Mouse (Mus musculus) liver, embryonic 11.5 days (tissue): ENCODE measurements at regions not wholly inside any gene's neighbourhood (a gene's known extent, or its start where the extent isn't known, plus 50 kb on each side); places are given as distances from the start of the nearest gene placed in this dataset.

Experiments
- ATAC-seq: fragments of 200-750 bp; cut with Nextera tagmentation; replicated peaks from 2 replicates; pipeline ENCODE4 v1.8.0; 2017; ENCODE audit warnings: moderate number of reproducible peaks, mild to moderate bottlenecking, moderate TSS enrichment, moderate library complexity; ENCODE audit not compliant: low FRiP score
- DNase-seq: peaks from one replicate; pipeline ENCODE4 v3.0.0-alpha.2; 2017; ENCODE audit warnings: low spot score
- H3K27ac ChIP-seq: fragments of 300-500 bp; sonication (generic); 2 replicates; pipeline ENCODE4 v1.5.1; 2014; ENCODE audit warnings: mild to moderate bottlenecking, low read depth, low read length, control low read depth
- H3K27me3 ChIP-seq: fragments of 300-500 bp; sonication (generic); replicated peaks from 2 replicates; pipeline ENCODE4 v1.6.1; 2014; ENCODE audit warnings: low read length, mixed read lengths; ENCODE audit not compliant: control insufficient read depth, insufficient read depth
- H3K36me3 ChIP-seq: fragments of 300-500 bp; sonication (generic); 2 replicates; pipeline ENCODE4 v1.6.1; 2014; ENCODE audit warnings: mild to moderate bottlenecking, low read length, moderate library complexity, mixed read lengths; ENCODE audit not compliant: control insufficient read depth, insufficient read depth
- H3K4me1 ChIP-seq: fragments of 300-500 bp; sonication (generic); replicated peaks from 2 replicates; pipeline ENCODE4 v1.6.1; 2014; ENCODE audit warnings: low read length, mixed read lengths; ENCODE audit not compliant: control insufficient read depth, insufficient read depth
- H3K4me2 ChIP-seq: fragments of 300-500 bp; sonication (generic); 2 replicates; pipeline ENCODE4 v1.6.1; 2014; ENCODE audit warnings: mild to moderate bottlenecking, control low read depth, moderate library complexity
- H3K4me3 ChIP-seq: fragments of 300-500 bp; sonication (generic); 2 replicates; pipeline ENCODE4 v1.5.1; 2014; ENCODE audit warnings: low read depth, low read length, control low read depth
- H3K9ac ChIP-seq: fragments of 300-500 bp; sonication (generic); 2 replicates; pipeline ENCODE4 v1.6.1; 2014; ENCODE audit warnings: low read depth, low read length, control low read depth
- H3K9me3 ChIP-seq: fragments of 300-500 bp; sonication (generic); 2 replicates; pipeline ENCODE4 v1.6.1; 2016; ENCODE audit warnings: low read length, inconsistent platforms, mixed read lengths; ENCODE audit not compliant: control insufficient read depth
- WGBS: fragments of 180-500 bp; shearing (Covaris S2); extraction: QIAGEN DNeasy Blood & Tissue Kit; methylation state at CpG from one replicate; pipeline ENCODE4 v1.1.7; 2014; 5-methylcytosine and 5-hydroxymethylcytosine counted together

GRCm38 (mm10) chr7:72835423-72835822 is 529.0 kb upstream of the Mctp2 start:
- no peak for ATAC-seq
- 61% methylated on average over 1 of the region's 1 CpGs for WGBS
- no peaks in the 10 kb centered on the region for H3K36me3 ChIP-seq

DNA sequence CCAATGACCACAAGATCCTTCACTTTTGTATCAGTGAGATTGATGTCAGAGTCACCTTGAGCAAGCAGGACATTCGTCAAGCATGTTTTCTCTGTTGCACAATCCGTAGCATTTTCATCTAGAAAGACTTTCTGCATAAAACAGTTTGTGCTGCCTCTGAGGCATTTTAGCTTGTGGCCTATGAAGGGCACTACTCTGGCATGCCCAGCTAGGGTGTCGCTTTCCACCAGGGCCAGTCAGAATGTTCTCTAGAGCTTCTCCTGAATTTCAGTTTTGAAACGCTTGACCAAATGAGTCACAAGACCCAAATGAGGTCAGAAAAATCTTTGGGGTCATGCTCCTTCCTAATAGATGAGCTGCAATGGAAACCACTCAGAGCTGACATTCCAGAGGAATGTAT is 529.6 kb upstream of the Mctp2 start:
- Histone ChIP-seq H3K36me3 (no peaks in the 10 kb centered on the region), H3K27ac (no peak overlapping the region), H3K4me3 (no peak overlapping the region), H3K4me2 (no peak overlapping the region), H3K27me3 (no peaks in the 10 kb centered on the region), H3K4me1 (no peaks in the 10 kb centered on the region), H3K9me3 (no peaks in the 10 kb centered on the region), H3K9ac (no peak overlapping the region)
- ATAC-seq (no peak), DNase-seq (no peak)
- 78% methylated on average over 4 of the region's 4 CpGs for WGBS

More at GRCm38 (mm10) chr7:72835423-72835822, 529.0 kb upstream of the Mctp2 start:
- no peak overlapping the region for H3K9ac ChIP-seq
- H3K27ac ChIP-seq, result no peak overlapping the region
- H3K4me2 ChIP-seq, result no peak overlapping the region
- no peak for DNase-seq
- no peaks in the 10 kb centered on the region for H3K4me1 ChIP-seq
- H3K27me3 ChIP-seq, result no peaks in the 10 kb centered on the region
- H3K9me3 ChIP-seq, result no peaks in the 10 kb centered on the region
- no peak overlapping the region for H3K4me3 ChIP-seq

GRCm38 (mm10) chr7:72836457-72836985 is 530.1 kb upstream of the Mctp2 start:
- no peak overlapping the region for H3K4me3 ChIP-seq
- H3K9ac ChIP-seq, result no peak overlapping the region
- no peak overlapping the region for H3K27ac ChIP-seq
- no peak overlapping the region for H3K4me2 ChIP-seq
- H3K36me3 ChIP-seq, result no peaks in the 10 kb centered on the region
- H3K9me3 ChIP-seq, result no peaks in the 10 kb centered on the region
- no peaks in the 10 kb centered on the region for H3K27me3 ChIP-seq
- 80% methylated on average over 6 of the region's 6 CpGs for WGBS
- H3K4me1 ChIP-seq, result no peaks in the 10 kb centered on the region
- DNase-seq, result no peak
- ATAC-seq, result no peak

DNA sequence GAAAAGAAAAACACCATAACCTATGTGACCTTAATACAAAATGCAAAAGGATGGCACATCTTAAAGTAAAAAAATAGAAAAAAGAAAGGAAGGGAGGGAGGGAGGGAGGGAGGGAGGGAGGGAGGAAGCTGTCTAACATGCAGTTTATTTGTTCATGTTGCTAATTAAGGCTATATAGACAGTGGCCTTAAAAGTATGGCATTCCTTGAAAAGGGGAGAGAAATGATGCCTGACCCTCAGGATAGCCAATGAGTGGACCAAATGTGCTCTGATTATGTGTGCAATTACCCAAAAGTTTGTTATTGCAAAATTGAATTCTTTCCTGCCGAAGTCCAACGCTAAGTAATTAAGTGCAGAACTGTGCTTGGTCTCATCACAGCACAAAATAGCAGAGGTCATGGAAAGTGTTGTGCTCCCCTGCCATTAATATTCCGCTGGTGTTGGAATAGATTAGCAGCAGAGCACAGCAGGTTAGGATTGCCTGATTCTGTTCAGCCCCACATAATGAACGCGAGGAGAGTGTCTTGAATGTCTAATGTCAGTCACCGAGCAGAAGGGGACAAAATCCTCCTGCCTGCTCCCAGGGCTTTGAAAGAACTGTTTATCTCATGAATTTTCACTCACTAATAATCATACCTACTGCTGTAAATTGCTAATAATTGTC is 531.7 kb upstream of the Mctp2 start:
- H3K27ac ChIP-seq, result no peak overlapping the region
- H3K4me3 ChIP-seq, result no peak overlapping the region
- H3K4me2 ChIP-seq, result no peak overlapping the region
- no peaks in the 10 kb centered on the region for H3K36me3 ChIP-seq
- ATAC-seq (no peak), DNase-seq (no peak)
- WGBS, result 73% methylated on average over 6 of the region's 6 CpGs
- no peaks in the 10 kb centered on the region for H3K4me1 ChIP-seq
- H3K9me3 ChIP-seq, result no peaks in the 10 kb centered on the region
- no peak overlapping the region for H3K9ac ChIP-seq
- H3K27me3 ChIP-seq, result no peaks in the 10 kb centered on the region

- Histone ChIP-seq H3K4me2 (no peak overlapping the region), H3K4me3 (no peak overlapping the region), H3K36me3 (no peaks in the 10 kb centered on the region), H3K9ac (no peak overlapping the region), H3K4me1 (no peaks in the 10 kb centered on the region), H3K27me3 (no peaks in the 10 kb centered on the region), H3K9me3 (no peaks in the 10 kb centered on the region), H3K27ac (no peak overlapping the region)
- ATAC-seq, result no peak
- 78% methylated on average over 1 of the region's 1 CpGs for WGBS
- DNase-seq, result no peak
Observed at GRCm38 (mm10) chr7:72851346-72851745, 524.0 kb upstream of the Rgma start.

DNA sequence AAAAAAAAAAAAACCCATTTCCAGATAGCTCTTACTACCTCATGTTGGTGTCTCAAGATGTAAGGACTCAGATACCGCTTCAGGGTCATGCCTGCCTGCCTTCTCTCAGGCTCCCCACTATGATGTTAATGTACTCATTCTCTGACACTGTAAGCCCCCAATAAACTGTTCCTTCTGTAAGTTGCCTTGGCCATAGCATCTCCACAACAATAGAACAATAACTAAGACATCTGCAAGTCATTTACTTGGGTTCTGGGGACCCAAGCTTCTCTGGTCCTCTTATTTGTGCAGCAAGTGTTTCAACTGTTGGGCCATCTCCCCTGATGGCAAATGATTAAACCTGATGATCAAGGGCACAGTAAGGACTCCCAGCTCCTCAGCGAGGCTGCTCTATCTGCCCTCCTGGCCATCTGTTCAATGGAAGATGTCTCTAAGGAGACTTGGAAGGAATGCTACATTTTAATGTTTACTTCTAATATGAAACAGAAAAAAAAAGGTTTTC is 520.8 kb upstream of the Rgma start:
- H3K4me1 ChIP-seq, result no peaks in the 10 kb centered on the region
- H3K36me3 ChIP-seq, result no peaks in the 10 kb centered on the region
- no peak overlapping the region for H3K4me2 ChIP-seq
- H3K9ac ChIP-seq, result no peak overlapping the region
- H3K9me3 ChIP-seq, result no peaks in the 10 kb centered on the region
- WGBS, result 66% methylated on average over 2 of the region's 2 CpGs
- H3K4me3 ChIP-seq, result no peak overlapping the region
- DNase-seq (no peak), ATAC-seq (no peak)
- H3K27ac ChIP-seq, result no peak overlapping the region
- no peaks in the 10 kb centered on the region for H3K27me3 ChIP-seq

GRCm38 (mm10) chr7:72866966-72867754 is 508.1 kb upstream of the Rgma start:
- DNase-seq (no peak), ATAC-seq (no peak)
- Histone ChIP-seq H3K4me2 (no peak overlapping the region), H3K27me3 (no peaks in the 10 kb centered on the region), H3K9ac (no peak overlapping the region), H3K4me3 (no peak overlapping the region), H3K36me3 (no peaks in the 10 kb centered on the region), H3K4me1 (no peaks in the 10 kb centered on the region), H3K27ac (no peak overlapping the region), H3K9me3 (no peaks in the 10 kb centered on the region)
- WGBS, result 74% methylated on average over 6 of the region's 6 CpGs

- no peaks in the 10 kb centered on the region for H3K36me3 ChIP-seq
- WGBS, result 88% methylated on average over 4 of the region's 4 CpGs
- no peak overlapping the region for H3K27ac ChIP-seq
- no peak overlapping the region for H3K9ac ChIP-seq
- DNase-seq, result no peak
- H3K4me1 ChIP-seq, result no peaks in the 10 kb centered on the region
- ATAC-seq, result no peak
- no peaks in the 10 kb centered on the region for H3K27me3 ChIP-seq
- H3K4me2 ChIP-seq, result no peak overlapping the region
- no peak overlapping the region for H3K4me3 ChIP-seq
- no peaks in the 10 kb centered on the region for H3K9me3 ChIP-seq
Observed at GRCm38 (mm10) chr7:72869068-72869467, 506.2 kb upstream of the Rgma start.
